Mouse (Mus musculus) lung, postnatal 36 days (tissue): ENCODE results near the gene Dnajb12.
A peak's percentile ranks its signal among the peaks of the same experiment; 100 is the strongest.

ENCODE experiments used
- DNase-seq: peaks from one replicate; pipeline ENCODE4 v3.0.0; 2022; ENCODE audit warnings: mixed read lengths

Gene Dnajb12

GRCm38 (mm10) chr10:59898180-59898778 is 18.9 kb downstream of the Dnajb12 start:
- no peak for DNase-seq

- no peak for DNase-seq
Measured at GRCm38 (mm10) chr10:59898935-59899334, 19.6 kb downstream of the Dnajb12 start.

GRCm38 (mm10) chr10:59899341-59900173 is 20.2 kb downstream of the Dnajb12 start:
- peak; percentile 96 for DNase-seq

DNA sequence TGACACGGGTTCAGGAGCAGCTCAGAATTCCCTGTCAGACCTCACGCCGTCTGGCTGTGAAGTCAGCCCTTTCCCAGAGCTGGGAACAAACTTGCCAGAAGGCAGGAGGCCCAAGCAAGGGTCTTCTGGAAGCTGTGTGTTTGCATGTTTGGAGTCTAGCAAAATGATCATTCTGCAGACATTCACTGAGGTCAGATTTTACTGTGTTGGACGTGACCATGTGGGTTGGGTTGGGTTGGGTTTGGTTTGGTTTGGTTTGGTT is 20.7 kb downstream of the Dnajb12 start:
- no peak for DNase-seq

- DNase-seq, result no peak
Measured at GRCm38 (mm10) chr10:59900939-59901338, 21.6 kb downstream of the Dnajb12 start.

- no peak for DNase-seq
Measured at GRCm38 (mm10) chr10:59901463-59901862, 22.1 kb downstream of the Dnajb12 start.

DNA sequence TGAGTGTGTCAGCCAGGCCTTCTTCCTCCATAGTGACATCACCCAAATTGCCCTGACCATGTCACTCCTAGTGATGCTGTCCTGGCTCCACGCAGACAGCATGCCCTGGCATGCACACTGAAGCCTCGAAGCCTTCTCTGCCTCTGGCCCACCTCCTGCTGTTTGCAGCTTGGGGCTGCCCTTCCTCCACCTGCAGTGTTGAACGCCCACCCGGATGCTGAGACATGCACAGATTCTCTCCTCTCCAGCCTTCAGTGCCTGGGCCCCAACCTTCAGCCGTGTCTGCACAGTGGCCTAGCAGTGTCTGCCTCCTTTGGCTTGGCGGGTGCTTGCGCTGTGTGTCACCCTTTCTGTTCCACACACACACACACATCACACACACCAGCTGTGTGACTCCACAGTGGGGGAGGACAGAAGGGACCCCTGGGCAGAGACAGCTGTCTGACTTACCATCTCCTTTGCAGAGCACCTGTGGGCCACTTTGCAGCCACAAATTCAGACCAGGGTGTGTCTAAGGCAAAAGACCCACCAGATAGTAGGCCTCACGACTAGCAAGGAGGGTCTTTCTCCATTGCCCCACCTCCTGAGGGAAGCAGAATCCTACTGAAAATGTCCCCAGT is 22.7 kb downstream of the Dnajb12 start:
- DNase-seq, result no peak

DNA sequence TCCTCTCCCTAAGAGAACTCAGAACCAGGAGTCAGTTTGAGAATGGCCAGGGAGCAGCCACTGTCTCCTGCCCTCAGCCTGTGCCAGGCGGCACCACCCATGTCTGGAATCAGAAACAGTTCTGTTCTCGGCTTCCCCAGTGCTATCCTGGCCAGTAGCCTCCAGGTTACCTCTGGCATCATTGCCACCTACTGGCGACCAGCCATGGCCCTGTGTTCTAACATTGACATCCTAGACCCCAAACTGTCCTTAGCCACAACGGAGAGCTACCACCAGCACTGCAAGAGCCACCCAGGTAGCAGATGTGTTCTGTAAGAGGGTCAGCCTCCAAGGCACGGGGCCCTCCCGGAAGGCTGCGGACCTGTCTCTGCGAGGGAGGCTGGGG is 23.2 kb downstream of the Dnajb12 start:
- no peak for DNase-seq

DNA sequence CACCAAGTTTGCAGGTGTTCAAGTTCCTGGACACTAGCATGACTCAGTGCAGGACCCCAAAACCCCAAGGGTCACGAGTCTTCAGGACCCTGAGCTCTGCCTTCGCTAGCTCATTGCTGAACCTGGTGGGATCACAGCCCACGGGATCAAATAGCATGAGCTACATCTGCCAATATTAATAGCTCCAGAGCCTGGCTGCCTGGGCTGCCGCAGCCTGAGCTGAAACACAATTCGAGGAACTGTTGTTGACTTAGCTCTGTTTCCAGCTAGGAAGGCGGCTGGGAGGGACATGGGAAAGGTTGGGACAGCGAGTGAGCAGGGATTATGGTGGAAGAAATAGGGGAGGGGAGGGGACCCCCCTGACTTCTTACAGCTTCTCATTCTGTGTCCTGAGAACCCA is 23.8 kb downstream of the Dnajb12 start:
- no peak for DNase-seq

DNA sequence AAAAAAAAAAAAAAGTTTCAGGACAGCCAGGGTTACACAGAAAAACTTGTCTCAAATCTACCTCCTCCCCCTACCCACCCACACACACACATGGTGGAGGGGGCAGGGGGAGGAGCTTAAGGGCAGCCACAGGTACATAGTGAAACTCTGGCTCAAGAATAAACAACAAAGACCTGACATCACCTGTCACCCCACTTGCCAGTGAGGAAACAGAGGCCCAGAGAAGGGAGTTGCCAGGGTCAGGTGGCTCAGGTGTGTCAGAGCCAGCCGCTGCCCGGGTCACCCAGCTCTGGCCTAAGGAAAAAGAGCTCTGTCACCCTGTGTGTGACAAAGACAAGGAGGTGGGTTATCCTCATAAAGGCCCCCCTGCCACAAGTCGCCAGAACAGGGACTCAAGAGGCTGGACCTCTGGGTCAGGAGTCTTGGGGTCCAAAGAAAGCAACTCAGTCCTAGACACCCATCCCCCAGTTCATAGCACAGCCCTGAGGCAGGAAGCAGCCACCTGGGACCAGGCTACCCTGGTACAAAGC is 27.8 kb downstream of the Dnajb12 start:
- peak; percentile 62 for DNase-seq

- DNase-seq, result peak; percentile 71
Measured at GRCm38 (mm10) chr10:59907695-59908299, 28.4 kb downstream of the Dnajb12 start.

DNA sequence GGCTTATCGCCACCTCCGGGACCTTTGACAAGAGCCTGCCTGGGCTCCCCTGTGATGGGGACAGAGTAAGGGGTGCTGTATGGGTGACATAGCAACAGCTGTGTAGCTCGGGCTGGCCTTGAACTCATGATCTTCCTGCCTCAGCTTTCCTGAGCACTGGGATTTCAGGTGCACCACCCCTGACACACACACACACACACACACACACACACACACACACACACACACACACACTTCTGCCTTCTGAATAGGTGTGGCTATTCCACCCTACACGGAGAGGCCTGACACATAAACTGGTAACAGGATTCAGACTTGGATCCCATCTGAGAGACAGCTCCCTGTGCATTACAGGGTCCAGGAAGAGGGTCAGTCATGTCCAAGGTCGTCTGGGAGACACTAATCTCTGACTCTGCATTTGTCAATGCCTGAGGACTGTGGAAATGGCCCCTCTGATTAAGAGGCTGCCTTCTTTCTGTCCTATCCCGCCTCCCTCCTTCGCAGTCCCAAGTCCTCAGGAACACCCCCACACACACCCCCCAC is 29.5 kb downstream of the Dnajb12 start:
- no peak for DNase-seq

DNA sequence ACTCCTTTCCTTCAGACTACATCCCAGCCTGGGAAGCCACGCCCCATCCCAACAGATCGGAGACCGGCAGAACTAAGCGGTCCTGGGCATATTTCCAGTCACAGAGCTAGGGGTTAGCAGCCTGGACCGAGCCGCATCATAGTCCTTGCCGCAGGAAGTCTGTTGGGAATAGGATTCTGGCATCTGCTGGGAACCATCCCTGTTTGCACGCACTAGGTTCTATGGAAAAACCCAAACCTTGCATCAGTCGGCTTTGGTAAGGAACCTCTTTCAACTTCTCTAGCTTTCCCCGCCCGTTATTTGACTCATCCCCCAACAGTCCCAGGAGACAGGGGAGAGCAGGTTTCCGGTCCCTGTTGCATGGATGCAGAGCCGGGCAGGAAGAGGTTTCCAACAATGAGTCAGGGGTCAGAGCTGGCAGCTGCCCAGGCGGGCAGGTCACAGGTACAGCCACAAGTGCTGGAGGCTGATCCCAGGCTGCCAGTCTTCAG is 30.0 kb downstream of the Dnajb12 start:
- DNase-seq, result peak; percentile 68

DNA sequence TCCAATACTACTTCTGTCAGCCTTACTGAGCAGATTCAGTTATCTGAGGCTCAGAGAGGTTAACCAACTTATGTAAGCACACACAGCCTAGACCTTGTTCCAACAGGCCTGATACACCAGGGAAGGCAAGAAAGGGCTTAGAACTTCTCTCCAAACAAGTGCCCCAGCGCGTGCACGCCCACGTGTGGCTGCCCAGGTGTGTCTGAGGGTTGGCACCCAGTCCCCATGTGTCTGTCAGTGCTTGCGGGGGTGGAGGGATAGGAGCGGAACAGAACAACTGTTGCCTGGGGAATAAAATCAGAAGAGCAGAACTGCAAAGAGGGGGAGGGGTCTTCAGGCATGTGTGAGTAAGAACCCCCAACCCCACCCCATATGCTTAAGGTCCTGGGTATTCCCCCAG is 31.7 kb downstream of the Dnajb12 start:
- DNase-seq, result peak; percentile 61

GRCm38 (mm10) chr10:59911561-59912198 is 32.3 kb downstream of the Dnajb12 start:
- no peak for DNase-seq

DNA sequence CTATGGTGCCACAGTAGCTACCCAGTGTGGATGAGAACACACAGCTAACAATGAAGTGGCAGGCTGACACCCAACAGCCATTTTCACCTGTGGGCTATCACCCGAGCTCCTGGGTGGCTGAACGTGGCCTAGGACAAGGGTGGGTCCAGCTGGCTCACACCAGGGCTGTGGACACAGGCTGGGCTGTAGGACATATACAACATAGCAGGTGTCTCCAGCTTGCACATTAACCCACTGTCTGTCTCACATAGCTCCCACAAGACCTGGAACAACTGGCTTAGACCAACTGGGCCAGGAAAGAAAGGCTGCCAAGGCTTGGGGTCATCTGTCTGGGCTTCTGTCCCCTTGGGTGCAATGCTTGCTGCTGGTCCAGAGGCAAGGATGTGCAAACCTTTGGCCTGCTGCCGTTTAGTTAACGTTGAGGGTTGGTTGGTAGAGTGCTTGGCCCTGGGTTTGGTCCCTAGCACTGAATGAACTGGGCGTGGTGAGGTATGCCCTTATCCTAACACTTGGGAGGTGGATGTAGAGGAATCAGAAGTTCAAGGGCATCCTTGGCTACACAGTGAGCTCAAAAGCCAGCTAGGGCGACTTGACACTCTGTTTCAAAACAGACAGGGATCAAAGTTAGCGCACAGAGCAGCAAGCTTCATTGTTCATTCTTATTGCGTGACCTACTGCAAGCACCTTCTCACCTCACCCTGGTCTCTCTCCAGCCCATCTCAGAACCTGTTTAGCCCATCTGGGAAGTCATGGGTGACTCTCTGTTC is 36.0 kb downstream of the Dnajb12 start:
- no peak for DNase-seq

DNA sequence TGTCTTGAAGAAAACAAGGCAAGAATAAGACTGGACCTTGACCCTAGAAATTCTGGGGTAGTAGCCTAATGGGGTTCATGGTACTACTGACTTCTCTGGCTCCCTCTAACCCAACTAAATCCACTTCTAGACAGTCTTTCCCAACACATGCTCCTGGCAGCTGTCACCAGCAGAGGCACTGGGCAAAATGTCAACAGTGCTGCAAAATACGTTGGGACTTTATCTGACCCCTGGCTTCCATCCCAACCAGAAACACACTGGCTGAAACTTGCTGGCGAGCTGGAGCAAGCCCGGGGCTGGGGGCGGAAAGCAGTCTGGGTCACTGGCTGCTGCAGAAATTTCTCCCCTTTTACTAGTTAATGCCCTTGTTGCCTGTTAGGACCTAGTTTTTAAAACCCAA is 36.8 kb downstream of the Dnajb12 start:
- peak; percentile 93 for DNase-seq

DNA sequence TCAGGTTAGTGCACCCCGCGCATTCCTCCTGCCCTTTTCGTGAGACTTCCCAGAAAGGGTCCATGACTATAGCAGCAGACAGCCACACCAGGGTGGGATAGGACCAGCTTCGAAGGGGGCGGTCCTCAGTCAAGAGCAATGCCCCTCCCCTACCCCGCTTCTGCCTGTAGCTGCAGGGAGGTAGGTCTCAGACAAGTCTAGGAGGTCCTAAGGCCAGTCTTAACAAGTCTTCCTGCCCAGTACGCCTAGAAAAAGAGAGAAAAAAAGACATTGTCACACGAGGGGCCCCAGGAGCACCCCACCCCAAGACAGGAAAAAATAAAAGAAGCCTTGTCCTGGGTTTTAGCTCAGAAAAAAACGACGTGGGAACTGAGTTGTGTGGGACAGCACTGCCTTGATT is 37.3 kb downstream of the Dnajb12 start:
- DNase-seq, result no peak

DNA sequence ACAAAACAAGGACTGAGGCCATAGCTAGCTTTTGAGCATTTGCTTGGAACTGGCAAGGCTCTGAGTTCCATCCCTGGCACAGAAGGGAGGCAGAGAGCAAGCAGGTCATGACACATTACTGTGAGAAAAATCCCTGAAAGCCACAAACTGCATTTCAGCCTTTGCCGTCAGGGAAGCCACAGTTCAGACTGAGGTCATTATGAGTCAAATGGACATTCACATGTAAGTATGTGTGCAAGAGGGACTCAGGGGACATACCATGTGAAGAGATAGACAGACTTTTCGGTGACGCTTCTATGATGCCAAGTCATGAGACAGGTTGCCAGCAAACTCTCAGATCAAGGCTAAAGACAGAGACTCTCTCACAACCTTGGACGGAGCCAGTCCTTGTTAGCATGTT is 38.8 kb downstream of the Dnajb12 start:
- no peak for DNase-seq

DNA sequence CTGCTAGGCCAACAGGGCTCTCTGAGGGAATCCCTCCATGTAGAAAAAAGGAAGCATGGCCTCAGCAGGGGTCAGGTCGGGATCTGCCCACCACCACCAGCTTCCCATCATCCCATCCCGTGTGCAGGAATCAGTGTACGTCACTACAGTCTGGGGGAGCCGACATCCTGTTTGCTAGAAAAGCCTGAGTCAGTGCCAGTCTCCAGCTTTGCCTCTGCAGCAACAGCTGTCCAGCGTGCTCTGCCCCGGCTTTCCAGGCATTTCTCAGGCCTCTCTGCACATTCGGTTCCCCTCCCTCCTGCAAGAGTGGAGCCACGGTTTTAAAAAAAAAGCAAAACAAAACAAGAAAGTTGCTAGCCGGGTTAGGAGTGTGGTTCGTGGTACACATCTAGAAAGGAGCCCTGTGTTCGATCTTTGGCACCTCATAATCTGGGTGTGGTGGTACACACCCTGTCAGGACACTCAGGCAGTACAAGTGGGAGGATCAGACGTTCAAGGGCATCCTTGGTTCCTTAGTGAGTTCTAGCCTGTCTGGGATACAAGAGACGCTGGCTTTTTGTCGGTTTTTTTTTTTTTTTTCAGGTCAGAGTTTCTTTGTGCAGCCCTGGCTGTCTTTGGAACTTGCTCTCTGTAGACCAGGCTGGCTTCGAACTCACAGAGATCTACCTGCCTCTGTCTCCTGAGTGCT is 40.3 kb downstream of the Dnajb12 start:
- peak; percentile 81 for DNase-seq

DNA sequence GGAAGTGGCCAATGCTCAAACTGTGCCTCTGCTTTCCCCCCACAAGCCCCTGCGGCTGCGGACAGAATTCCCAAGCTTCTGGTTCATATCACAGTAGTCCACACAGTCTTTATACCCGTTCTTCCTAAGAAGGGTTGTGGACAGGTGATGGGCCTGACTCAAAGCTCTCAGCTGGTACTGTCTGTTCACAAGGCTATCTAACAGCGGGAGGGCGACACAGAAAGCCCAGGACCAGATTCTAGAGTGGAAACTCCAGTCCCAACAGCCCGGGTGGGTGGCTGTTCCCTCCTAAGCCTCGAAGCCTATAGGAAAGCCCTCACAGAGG is 41.1 kb downstream of the Dnajb12 start:
- no peak for DNase-seq
